Mouse (Mus musculus): ENCODE data around the gene BC049715.

DNA sequence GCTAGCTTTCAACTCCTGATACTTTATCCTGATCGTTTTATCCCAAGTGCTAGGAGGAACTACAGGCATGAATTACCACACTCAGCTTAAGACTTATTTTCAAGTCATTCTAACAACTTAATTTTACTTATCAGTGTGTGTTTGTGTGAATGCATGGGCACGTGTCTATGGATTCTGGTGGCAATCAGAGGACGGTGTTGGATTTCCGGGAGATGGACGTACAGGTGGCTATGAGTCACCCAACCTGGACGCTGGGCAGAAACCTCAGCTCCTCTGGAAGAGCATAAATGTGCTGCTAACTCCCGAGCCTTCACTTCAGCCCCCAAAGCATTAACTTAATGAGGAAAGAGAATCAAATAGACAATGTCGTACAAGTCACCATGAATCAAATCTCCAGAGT is 2.4 kb upstream of the BC049715 start:
- TF ChIP-seq CTCF (IDR thresholded peaks at IDR 0.05; ENCODE audit: low read depth, low read length) (no peak), POLR2A (IDR thresholded peaks at IDR 0.05; ENCODE audit: extremely low read depth, insufficient read depth, low read length) (no peak)
